Mouse (Mus musculus) liver, embryonic 14.5 days (tissue): ENCODE data around the gene Bcor. TPM values are rescaled to one million over a fixed set of nuclear protein-coding genes. Genes with fewer than 3 reads are reported as not detected.
A peak's percentile ranks its signal among the peaks of the same experiment; 100 is the strongest.

Experiments
- ATAC-seq: fragments of 200-750 bp; cut with Nextera tagmentation; 2 replicates; pipeline ENCODE4 v1.8.0; 2017; ENCODE audit warnings: moderate number of reproducible peaks, mild to moderate bottlenecking, moderate library complexity; ENCODE audit not compliant: insufficient read depth
- DNase-seq, 3 experiments: peaks; one replicate each; pipeline ENCODE4 v3.0.0-alpha.2; 2012 to 2013; ENCODE audit warnings: low read depth in 3 of 3, low spot score in 3 of 3
- H3K27ac ChIP-seq: fragments of 300-500 bp; sonication (generic); 2 replicates; pipeline ENCODE4 v1.5.1; 2014; ENCODE audit warnings: moderate library complexity, mild to moderate bottlenecking, control low read depth, inconsistent platforms
- H3K27me3 ChIP-seq: fragments of 300-500 bp; sonication (generic); 2 replicates; pipeline ENCODE4 v1.6.1; 2014; ENCODE audit warnings: mild to moderate bottlenecking, low read length, moderate library complexity; ENCODE audit not compliant: control insufficient read depth, insufficient read depth
- H3K36me3 ChIP-seq: fragments of 300-500 bp; sonication (generic); replicated peaks from 2 replicates; pipeline ENCODE4 v1.6.1; 2014; ENCODE audit warnings: low read depth; ENCODE audit not compliant: control insufficient read depth, insufficient read depth
- H3K4me1 ChIP-seq, 2 experiments: fragments of 200-500 bp in 1 of 2; fragments of 300-500 bp in 1 of 2; sonication (generic) in 1 of 2; replicated peaks; 2 replicates each; pipeline ENCODE4 v1.6.1; 2012 to 2014; ENCODE audit warnings: antibody characterized with exemption in 1 of 2, inconsistent platforms in 1 of 2, low read length in 1 of 2; ENCODE audit not compliant: control insufficient read depth in 2 of 2, insufficient read depth in 2 of 2
- H3K4me2 ChIP-seq: fragments of 300-500 bp; sonication (generic); 2 replicates; pipeline ENCODE4 v1.6.1; 2014; ENCODE audit warnings: low read depth, mild to moderate bottlenecking, control low read depth, moderate library complexity
- H3K4me3 ChIP-seq, 2 experiments: fragments of 200-500 bp in 1 of 2; fragments of 300-500 bp in 1 of 2; sonication (generic) in 1 of 2; 2 replicates each; pipeline ENCODE4 v1.5.1; 2012 to 2014; ENCODE audit warnings: low read depth in 2 of 2, low read length in 2 of 2, mild to moderate bottlenecking in 2 of 2, control low read depth in 1 of 2, inconsistent platforms in 1 of 2, moderate library complexity in 1 of 2; ENCODE audit not compliant: insufficient read depth in 1 of 2
- H3K9ac ChIP-seq: fragments of 300-500 bp; sonication (generic); replicated peaks from 2 replicates; pipeline ENCODE4 v1.6.1; 2014; ENCODE audit warnings: mild to moderate bottlenecking, control low read depth, moderate library complexity
- H3K9me3 ChIP-seq: fragments of 300-500 bp; sonication (generic); 2 replicates; pipeline ENCODE4 v1.6.1; 2016; ENCODE audit warnings: low read length, mixed read lengths; ENCODE audit not compliant: control insufficient read depth
- CTCF ChIP-seq: IDR thresholded peaks from 2 replicates; pipeline ENCODE4 v1.5.1; 2016; ENCODE audit warnings: antibody characterized with exemption, low read depth, control low read depth
- EP300 ChIP-seq: IDR thresholded peaks from 2 replicates; pipeline ENCODE4 v1.6.1; 2016; ENCODE audit warnings: antibody characterized with exemption, low read depth
- WGBS: fragments of 180-500 bp; shearing (Covaris S2); extraction: QIAGEN DNeasy Blood & Tissue Kit; methylation state at CpG from one replicate; pipeline ENCODE4 v1.1.7; 2014; ENCODE audit not compliant: insufficient replicate concordance; 5-methylcytosine and 5-hydroxymethylcytosine counted together
- polyA plus RNA-seq, 2 experiments: library from polyadenylated mRNA; depleted of rRNA in 1 of 2; stranded (reverse) in 1 of 2; unstranded in 1 of 2; fragments of >200 nt; fragmentation: Nextera tagmentation in 1 of 2; extraction: Ambion mirVana in 1 of 2; gene quantifications; 2 replicates each; pipeline versions ENCODE4 v1.2.1 to v1.2.3; 2012 to 2014

Bcor gene
- polyA plus RNA-seq, 2 experiments: 4.6 to 4.7 TPM

- H3K4me1 ChIP-seq: peaks cover 0 to 3% of the 10 kb centered on the region in 2 experiments; a peak in 2 of 4 replicates
- no peaks in the 10 kb centered on the region for H3K36me3 ChIP-seq
- no peak overlapping the region for H3K4me2 ChIP-seq
- H3K9ac ChIP-seq: no peak overlapping the region
- H3K4me3 ChIP-seq: no peak overlapping the region
- DNase-seq (no peak), ATAC-seq (no peak)
- no peaks in the 10 kb centered on the region for H3K9me3 ChIP-seq
- TF ChIP-seq EP300 (no peak), CTCF (no peak)
- 46% methylated on average over 4 of the region's 4 CpGs for WGBS
- H3K27me3 ChIP-seq: peaks cover 59% of the 10 kb centered on the region
- no peak overlapping the region for H3K27ac ChIP-seq
Observed at GRCm38 (mm10) chrX:12093371-12093770, 66.8 kb downstream of the Bcor start.

DNA sequence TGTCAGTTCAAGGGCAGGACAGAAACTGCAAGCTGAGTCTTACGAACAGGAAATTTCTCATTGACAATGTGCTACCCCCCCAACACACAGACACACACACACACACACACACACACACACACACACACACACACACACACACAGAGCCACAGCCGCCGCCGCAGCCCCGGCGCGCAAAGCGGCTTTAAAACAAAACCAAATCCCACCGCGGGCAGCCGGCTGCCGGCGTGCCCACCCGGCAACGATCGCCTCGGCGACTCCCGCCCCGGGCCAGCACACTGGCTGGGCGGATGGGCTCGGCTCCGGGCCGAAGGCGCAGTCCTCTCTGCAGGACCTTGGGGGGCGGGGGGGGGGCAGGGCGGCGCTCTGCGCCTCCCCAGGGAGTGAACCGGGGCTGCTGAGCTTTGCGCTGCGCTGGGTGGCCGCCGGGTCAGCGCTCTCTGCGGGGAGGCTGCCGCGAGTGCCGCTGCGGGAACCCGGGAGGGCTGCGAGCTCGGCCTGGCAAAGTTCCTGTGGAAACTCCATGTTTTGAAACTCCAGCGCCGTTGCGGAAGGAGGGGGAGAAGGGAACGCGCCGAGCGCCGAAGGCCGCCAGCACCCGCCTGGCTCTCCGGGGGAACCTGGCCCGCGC, 68.6 kb downstream of the Bcor start:
- ATAC-seq: no peak
- DNase-seq: no peak
- peaks cover 76% of the 10 kb centered on the region for H3K27me3 ChIP-seq
- WGBS: under 1% methylated on average over 52 of the region's 56 CpGs
- TF ChIP-seq CTCF (no peak), EP300 (no peak)
- no peak overlapping the region for H3K27ac ChIP-seq
- H3K9me3 ChIP-seq: no peaks in the 10 kb centered on the region
- peak overlapping the region; percentile 21 to 43 for H3K4me3 ChIP-seq
- no peaks in the 10 kb centered on the region for H3K36me3 ChIP-seq
- H3K9ac ChIP-seq: no peak overlapping the region
- H3K4me2 ChIP-seq: peak overlapping the region; percentile 60
- peaks cover 0 to 3% of the 10 kb centered on the region in 2 experiments; a peak in 2 of 4 replicates for H3K4me1 ChIP-seq

GRCm38 (mm10) chrX:12090871-12091404, 69.2 kb downstream of the Bcor start:
- Histone ChIP-seq H3K27ac (no peak overlapping the region), H3K9me3 (no peaks in the 10 kb centered on the region), H3K4me2 (peak overlapping the region; percentile 60), H3K36me3 (no peaks in the 10 kb centered on the region), H3K9ac (no peak overlapping the region), H3K4me3 (peak overlapping the region; percentile 21 to 43), H3K4me1 (peaks cover 0 to 6% of the 10 kb centered on the region in 2 experiments; a peak in 2 of 4 replicates), H3K27me3 (peaks cover 82% of the 10 kb centered on the region)
- ATAC-seq: peak; percentile 34; the same call in 1 of the 2 replicates
- DNase-seq: no peak
- TF ChIP-seq EP300 (no peak), CTCF (no peak)
- 2% methylated on average over 40 of the region's 47 CpGs for WGBS

- DNase-seq: no peak
- 3% methylated on average over 37 of the region's 37 CpGs for WGBS
- TF ChIP-seq CTCF: no peak
- TF ChIP-seq EP300: no peak
- H3K4me2 ChIP-seq: peak overlapping the region; percentile 60
- no peaks in the 10 kb centered on the region for H3K36me3 ChIP-seq
- H3K27me3 ChIP-seq: peaks cover 88% of the 10 kb centered on the region
- no peaks in the 10 kb centered on the region for H3K9me3 ChIP-seq
- peaks cover 0 to 11% of the 10 kb centered on the region in 2 experiments; a peak in 2 of 4 replicates for H3K4me1 ChIP-seq
- H3K4me3 ChIP-seq: peak overlapping the region in 1 of 2 experiments; percentile 43; a peak in 2 of 4 replicates
- H3K27ac ChIP-seq: no peak overlapping the region
- ATAC-seq: no peak
- H3K9ac ChIP-seq: no peak overlapping the region
Observed at GRCm38 (mm10) chrX:12090151-12090870, 69.8 kb downstream of the Bcor start.
